Mouse (Mus musculus) myocyte (in vitro differentiated cells): ENCODE results near the gene Tedc1.

ENCODE experiments used
- MYOD1 ChIP-seq, 3 experiments: IDR thresholded peaks; one replicate each; pipeline ENCODE4 v1.6.1; 2011; ENCODE audit warnings: control low read depth in 2 of 3, low read depth in 2 of 3, mild to moderate bottlenecking in 2 of 3, moderate library complexity in 1 of 3; ENCODE audit not compliant: insufficient read length in 2 of 3, control insufficient read depth in 1 of 3
- POLR2AphosphoS2 ChIP-seq: IDR thresholded peaks from one replicate; pipeline ENCODE4 v1.6.1; 2011; ENCODE audit warnings: low read depth, control low read depth; ENCODE audit not compliant: insufficient read length

DNA sequence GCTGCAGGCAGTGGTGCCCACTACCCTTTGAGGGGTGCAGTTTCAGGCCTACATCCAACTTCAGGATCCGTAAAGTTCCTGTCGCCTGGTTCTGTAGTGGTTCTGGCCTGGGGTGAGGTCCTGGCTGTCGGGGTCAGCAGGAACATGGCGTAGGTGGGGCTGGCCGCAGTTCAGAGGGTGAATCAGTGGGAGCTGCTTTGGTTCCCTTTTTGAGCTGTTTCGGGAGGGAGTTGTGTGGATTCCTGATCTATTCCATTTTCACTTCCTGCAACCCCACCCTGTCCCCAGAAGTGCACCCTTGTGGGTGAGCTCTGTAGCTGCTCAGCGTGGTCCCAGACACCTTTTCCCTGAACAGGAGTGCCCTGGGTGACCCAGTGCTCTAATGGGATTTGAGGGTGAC, 2.2 kb upstream of the Tedc1 start:
- TF ChIP-seq MYOD1 (IDR thresholded peaks at IDR 0.05; ENCODE audit: control insufficient read depth in 1 of 3, insufficient read length in 2 of 3, low read depth in 2 of 3) (no peak), POLR2AphosphoS2 (no peak)
